ENCODE assay signal across 8 mouse cellular contexts in the genomic region with DNA sequence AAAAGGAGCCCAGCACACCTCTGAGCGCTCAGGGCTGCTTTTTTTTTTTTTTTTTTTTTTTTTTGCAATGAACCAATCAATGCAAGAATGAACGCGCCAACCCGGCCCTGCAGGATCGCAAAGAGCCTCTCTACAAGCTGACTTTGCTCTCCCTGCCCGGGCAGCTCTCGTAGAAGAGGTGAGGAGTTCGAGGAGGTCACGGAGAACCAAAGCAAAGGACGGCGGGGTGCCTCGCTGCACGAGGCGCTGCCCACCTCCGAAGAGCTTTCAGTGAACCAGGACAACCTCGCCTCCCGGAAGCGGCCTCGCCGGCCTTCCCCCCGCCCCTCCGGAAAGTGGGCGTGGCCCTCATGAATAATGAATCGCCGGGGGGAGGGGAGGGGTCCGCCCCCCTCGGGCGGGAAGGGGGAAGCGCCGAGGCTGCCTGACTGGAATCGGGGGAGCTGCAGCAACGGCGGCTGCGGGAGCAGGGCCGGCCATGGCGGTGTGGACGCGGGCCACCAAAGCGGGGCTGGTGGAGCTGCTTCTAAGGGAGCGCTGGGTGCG. TPM values are rescaled to one million over a fixed set of nuclear protein-coding genes. Genes with fewer than 3 reads are reported as not detected.
DNase-seq lines count a peak whose midpoint lies in the region; ATAC-seq and TF ChIP-seq lines count a peak whose summit lies in the region.

A gene (plus strand): TSS at position 427 of the 546 bp plus-strand sequence.

- peak; percentile 78 for ATAC-seq in heart, embryonic 15.5 days (replicated peaks; ENCODE audit: insufficient number of reproducible peaks, insufficient read depth, low FRiP score, low read depth)
- peak; percentile 68 for ATAC-seq in liver, embryonic 14.5 days (ENCODE audit: insufficient read depth)
- ATAC-seq in neural tube, embryonic 11.5 days (ENCODE audit: insufficient read depth, low FRiP score, low TSS enrichment), result peak; percentile 88
- peak; percentile 87 for ATAC-seq in stomach, postnatal 0 days (ENCODE audit: low FRiP score, low TSS enrichment)

- no peaks in the 10 kb centered on the region for H3K36me3 ChIP-seq in C2C12 (ENCODE audit: control insufficient read depth, insufficient read depth)
- no peaks in the 10 kb centered on the region for H3K36me3 ChIP-seq in heart, embryonic 15.5 days
- no peaks in the 10 kb centered on the region for H3K36me3 ChIP-seq in liver, embryonic 14.5 days (replicated peaks; ENCODE audit: control insufficient read depth, insufficient read depth, low read depth)
- no peaks in the 10 kb centered on the region for H3K36me3 ChIP-seq in neural tube, embryonic 11.5 days (ENCODE audit: control insufficient read depth, insufficient read depth, low read length)
- no peaks in the 10 kb centered on the region for H3K36me3 ChIP-seq in stomach, postnatal 0 days (ENCODE audit: control insufficient read depth, insufficient read depth, low read length)

- peak within 1 kb of the TSS; percentile 84 for H3K4me2 ChIP-seq in heart, embryonic 15.5 days
- H3K4me2 ChIP-seq in liver, embryonic 14.5 days (ENCODE audit: low read depth), result peak within 1 kb of the TSS; percentile 84
- peak within 1 kb of the TSS; percentile 74 for H3K4me2 ChIP-seq in neural tube, embryonic 11.5 days (ENCODE audit: low read depth)
- peak within 1 kb of the TSS; percentile 80 for H3K4me2 ChIP-seq in stomach, postnatal 0 days (replicated peaks; ENCODE audit: low read depth)

- peaks cover 34% of the 10 kb centered on the region for H3K79me3 ChIP-seq in C2C12 (ENCODE audit: low read depth)

- TF ChIP-seq CTCF in C2C12 (IDR thresholded peaks at IDR 0.05; ENCODE audit: control insufficient read depth, insufficient read depth, insufficient read length), result no peak
- TF ChIP-seq CTCF in liver, embryonic 14.5 days (IDR thresholded peaks at IDR 0.05; ENCODE audit: low read depth), result no peak
- peak; percentile 20; the same call in 1 of the 2 replicates for TF ChIP-seq CTCF in stomach, postnatal 0 days (IDR thresholded peaks at IDR 0.05; ENCODE audit: low read depth)

- H3K79me2 ChIP-seq in C2C12 (ENCODE audit: control insufficient read depth, insufficient read depth), result peaks cover 49% of the 10 kb centered on the region

- H3ac ChIP-seq in C2C12 (ENCODE audit: control insufficient read depth, insufficient read length, low read depth), result peak within 1 kb of the TSS; percentile 93

- TF ChIP-seq EP300 in liver, embryonic 14.5 days (IDR thresholded peaks at IDR 0.05; ENCODE audit: low read depth), result no peak
- peak; percentile 73 for TF ChIP-seq EP300 in stomach, postnatal 0 days (optimal IDR thresholded peaks at IDR 0.05)

- H3K9me3 ChIP-seq in heart, embryonic 15.5 days (replicated peaks), result no peaks in the 10 kb centered on the region
- no peaks in the 10 kb centered on the region for H3K9me3 ChIP-seq in liver, embryonic 14.5 days (ENCODE audit: control insufficient read depth, low read length)
- no peaks in the 10 kb centered on the region for H3K9me3 ChIP-seq in neural tube, embryonic 11.5 days (ENCODE audit: control insufficient read depth, low read length)
- H3K9me3 ChIP-seq in stomach, postnatal 0 days (ENCODE audit: control insufficient read depth, low read length), result no peaks in the 10 kb centered on the region

- H3K27me3 ChIP-seq in C2C12 (ENCODE audit: control insufficient read depth, insufficient read depth, insufficient read length), result no peaks in the 10 kb centered on the region
- no peaks in the 10 kb centered on the region for H3K27me3 ChIP-seq in heart, embryonic 15.5 days
- H3K27me3 ChIP-seq in liver, embryonic 14.5 days (ENCODE audit: control insufficient read depth, insufficient read depth, low read length), result peaks cover 33% of the 10 kb centered on the region
- H3K27me3 ChIP-seq in neural tube, embryonic 11.5 days (ENCODE audit: control insufficient read depth, insufficient read depth, low read length), result 0 out of 2 replicates have a peak, but pooled peaks cover 3% of the 10 kb centered on the region
- no peaks in the 10 kb centered on the region for H3K27me3 ChIP-seq in stomach, postnatal 0 days (ENCODE audit: control insufficient read depth, insufficient read depth, low read length)

- H3K4me3 ChIP-seq in C2C12 (ENCODE audit: insufficient read depth, poor library complexity, severe bottlenecking), result peak within 1 kb of the TSS; percentile 66
- H3K4me3 ChIP-seq in heart, embryonic 15.5 days, result peak within 1 kb of the TSS; percentile 93
- peak within 1 kb of the TSS; percentile 55 to 65 for H3K4me3 ChIP-seq in liver, embryonic 14.5 days (ENCODE audit: insufficient read depth in 1 of 2, low read depth in 2 of 2, low read length in 2 of 2)
- peak within 1 kb of the TSS; percentile 81 for H3K4me3 ChIP-seq in neural tube, embryonic 11.5 days (ENCODE audit: low read depth, low read length)
- peak within 1 kb of the TSS; percentile 94 for H3K4me3 ChIP-seq in stomach, postnatal 0 days (ENCODE audit: low read depth, low read length)

- peak; percentile 96 for DNase-seq in brain, adult 2 months (ENCODE audit: low read depth, low spot score)
- DNase-seq in fibroblast of lung, adult 2 months (ENCODE audit: low read depth), result peak; percentile 75
- peak; percentile 96 to 98 for DNase-seq in kidney, postnatal 25 days
- DNase-seq in liver, embryonic 14.5 days (ENCODE audit: low read depth in 3 of 3, low spot score in 3 of 3), result peak; percentile 64 to 74 (median 72)
- peak; percentile 98 for DNase-seq in neural tube, embryonic 11.5 days (ENCODE audit: low spot score)
- DNase-seq in stomach, postnatal 0 days (ENCODE audit: low spot score), result peak; percentile 96

- WGBS in heart, embryonic 15.5 days, result 0% methylated on average over 39 of the region's 41 CpGs
- 1% methylated on average over 41 of the region's 41 CpGs for WGBS in liver, embryonic 14.5 days (ENCODE audit: insufficient replicate concordance)
- 0% methylated on average over 41 of the region's 41 CpGs for WGBS in neural tube, embryonic 11.5 days
- 1% methylated on average over 41 of the region's 41 CpGs for WGBS in stomach, postnatal 0 days

- peaks cover 24% of the 10 kb centered on the region for H3K4me1 ChIP-seq in heart, embryonic 15.5 days (replicated peaks)
- peaks cover 0 to 5% of the 10 kb centered on the region in 2 experiments; a peak in 2 of 4 replicates for H3K4me1 ChIP-seq in liver, embryonic 14.5 days (replicated peaks; ENCODE audit: control insufficient read depth in 2 of 2, insufficient read depth in 2 of 2, low read length in 1 of 2)
- peaks cover 9% of the 10 kb centered on the region for H3K4me1 ChIP-seq in neural tube, embryonic 11.5 days (ENCODE audit: control insufficient read depth, insufficient read depth, low read length)
- H3K4me1 ChIP-seq in stomach, postnatal 0 days (replicated peaks; ENCODE audit: control insufficient read depth, insufficient read depth), result peaks cover 9% of the 10 kb centered on the region; the same call in 1 of the 2 replicates

- H3K9ac ChIP-seq in heart, embryonic 15.5 days, result peak within 1 kb of the TSS; percentile 80
- H3K9ac ChIP-seq in liver, embryonic 14.5 days (replicated peaks), result peak within 1 kb of the TSS; percentile 50
- H3K9ac ChIP-seq in neural tube, embryonic 11.5 days (ENCODE audit: low read length), result peak within 1 kb of the TSS; percentile 87
- H3K9ac ChIP-seq in stomach, postnatal 0 days (ENCODE audit: low read length), result peak within 1 kb of the TSS; percentile 94

- H3K27ac ChIP-seq in heart, embryonic 15.5 days, result peak within 1 kb of the TSS; percentile 92
- H3K27ac ChIP-seq in liver, embryonic 14.5 days, result no peak within 1 kb of the TSS
- peak within 1 kb of the TSS; percentile 78 for H3K27ac ChIP-seq in neural tube, embryonic 11.5 days (ENCODE audit: low read depth, low read length)
- peak within 1 kb of the TSS; percentile 96 for H3K27ac ChIP-seq in stomach, postnatal 0 days (replicated peaks)

TF ChIP-seq in C2C12, 6 proteins besides CTCF, POLR2A, EP300 and RAD21:
- TF ChIP-seq MYOG (IDR thresholded peaks at IDR 0.05; ENCODE audit: control insufficient read depth, extremely low read depth, insufficient read length) (no peak), MYOD1 (IDR thresholded peaks at IDR 0.05; ENCODE audit: control insufficient read depth, insufficient read length, low read depth) (no peak), FOSL1 (IDR thresholded peaks at IDR 0.05; ENCODE audit: insufficient read depth, low read length, poor library complexity, severe bottlenecking) (no peak), MAX (IDR thresholded peaks at IDR 0.05) (peak; percentile 64)
TF ChIP-seq in C2C12: peak in this region for 1.

RNA-seq across cellular contexts. Expression of the gene that starts here (rescaled TPM):
- 8.6 TPM for polyA plus RNA-seq in C2C12 (2012; fragmentation: generic; extraction: Trizol)
- 12.6 and 15.8 TPM in 2 replicates for polyA plus RNA-seq in heart, embryonic 15.5 days (2015; fragmentation: Nextera tagmentation; extraction: Ambion mirVana)
- polyA plus RNA-seq in liver, embryonic 14.5 days (2012; rRNA removed), result 0.52 and 0.68 TPM in 2 replicates
- 0.88 and 0.99 TPM in 2 replicates for polyA plus RNA-seq in liver, embryonic 14.5 days (2014; fragmentation: Nextera tagmentation; extraction: Ambion mirVana)
- 6.3 and 7.7 TPM in 2 replicates for polyA plus RNA-seq in neural tube, embryonic 11.5 days (2014; fragmentation: Nextera tagmentation; extraction: Ambion mirVana)
- 9.1 and 10.2 TPM in 2 replicates for polyA plus RNA-seq in stomach, postnatal 0 days (2015; fragmentation: Nextera tagmentation; extraction: Ambion mirVana)

Comparison
In these comparisons a context has a peak if more than half of its experiments do, and no peak if none do; other contexts are left out.
1. Peak in DNase-seq, ATAC-seq, H3K4me3 ChIP-seq, H3K9ac ChIP-seq and H3K4me2 ChIP-seq in liver, embryonic 14.5 days; RNA of the gene not detected or under 1 TPM.